Mouse (Mus musculus): Measurements from ENCODE around the gene Ubr2. TPM values are rescaled to one million over a fixed set of nuclear protein-coding genes. Genes with fewer than 3 reads are reported as not detected.

Ubr2 gene
- total RNA-seq, 4 experiments from 2014 or later: 78.8 to 87.7 (median 82.8) TPM

- DNase-seq (ENCODE audit: low spot score): peak; percentile 26
Measured at GRCm38 (mm10) chr17:47005741-47006405, 4.5 kb downstream of the Ubr2 start.

- no peak for DNase-seq (ENCODE audit: low spot score)
Measured at GRCm38 (mm10) chr17:47003305-47003704, 7.1 kb downstream of the Ubr2 start.

- DNase-seq (ENCODE audit: low spot score): peak; percentile 49
Measured at GRCm38 (mm10) chr17:47002401-47002800, 8.0 kb downstream of the Ubr2 start.

GRCm38 (mm10) chr17:46998840-46999239, 11.5 kb downstream of the Ubr2 start:
- no peak for DNase-seq (ENCODE audit: low spot score)

GRCm38 (mm10) chr17:46996484-46996883, 13.9 kb downstream of the Ubr2 start:
- peak; percentile 19 for DNase-seq (ENCODE audit: low spot score)

GRCm38 (mm10) chr17:46995621-46996020, 14.7 kb downstream of the Ubr2 start:
- no peak for DNase-seq (ENCODE audit: low spot score)

- DNase-seq (ENCODE audit: low spot score): no peak
Measured at GRCm38 (mm10) chr17:46994641-46995398, 15.5 kb downstream of the Ubr2 start.

- no peak for DNase-seq (ENCODE audit: low spot score)
Measured at GRCm38 (mm10) chr17:46993625-46994024, 16.7 kb downstream of the Ubr2 start.

GRCm38 (mm10) chr17:46987631-46988030, 22.7 kb downstream of the Ubr2 start:
- DNase-seq (ENCODE audit: low spot score): no peak

- DNase-seq (ENCODE audit: low spot score): no peak
Measured at GRCm38 (mm10) chr17:46980050-46980449, 30.3 kb downstream of the Ubr2 start.

- DNase-seq (ENCODE audit: low spot score): peak; percentile 40
Measured at GRCm38 (mm10) chr17:46975183-46975582, 35.2 kb downstream of the Ubr2 start.

GRCm38 (mm10) chr17:46972603-46973002, 37.8 kb downstream of the Ubr2 start:
- DNase-seq (ENCODE audit: low spot score): no peak

- no peak for DNase-seq (ENCODE audit: low spot score)
Measured at GRCm38 (mm10) chr17:46966892-46967291, 43.5 kb downstream of the Ubr2 start.

- no peak for DNase-seq (ENCODE audit: low spot score)
Measured at GRCm38 (mm10) chr17:46963186-46963585, 47.2 kb downstream of the Ubr2 start.

- no peak for DNase-seq (ENCODE audit: low spot score)
Measured at GRCm38 (mm10) chr17:46962153-46962552, 48.2 kb downstream of the Ubr2 start.

GRCm38 (mm10) chr17:46960216-46960615, 50.1 kb downstream of the Ubr2 start:
- DNase-seq (ENCODE audit: low spot score): peak; percentile 31

- no peak for DNase-seq (ENCODE audit: low spot score)
Measured at GRCm38 (mm10) chr17:46958045-46958444, 52.3 kb downstream of the Ubr2 start.

- DNase-seq (ENCODE audit: low spot score): no peak
Measured at GRCm38 (mm10) chr17:46946276-46946675, 64.1 kb downstream of the Ubr2 start.

GRCm38 (mm10) chr17:46942421-46942820, 67.9 kb downstream of the Ubr2 start:
- DNase-seq (ENCODE audit: low spot score): no peak

- DNase-seq (ENCODE audit: low spot score): no peak
Measured at GRCm38 (mm10) chr17:46940461-46940860, 69.9 kb downstream of the Ubr2 start.

GRCm38 (mm10) chr17:46933557-46934348, 76.6 kb downstream of the Ubr2 start:
- DNase-seq (ENCODE audit: low spot score): peak; percentile 24

GRCm38 (mm10) chr17:46932961-46933360, 77.4 kb downstream of the Ubr2 start:
- no peak for DNase-seq (ENCODE audit: low spot score)

All from heart, adult 8-10 months (tissue).